Mouse (Mus musculus): ENCODE results near the gene Cep112. TPM values are rescaled to one million over a fixed set of nuclear protein-coding genes. Genes with fewer than 3 reads are reported as not detected.

Cep112 gene
- polyA plus RNA-seq, 1 experiment = 0.43 TPM

DNA sequence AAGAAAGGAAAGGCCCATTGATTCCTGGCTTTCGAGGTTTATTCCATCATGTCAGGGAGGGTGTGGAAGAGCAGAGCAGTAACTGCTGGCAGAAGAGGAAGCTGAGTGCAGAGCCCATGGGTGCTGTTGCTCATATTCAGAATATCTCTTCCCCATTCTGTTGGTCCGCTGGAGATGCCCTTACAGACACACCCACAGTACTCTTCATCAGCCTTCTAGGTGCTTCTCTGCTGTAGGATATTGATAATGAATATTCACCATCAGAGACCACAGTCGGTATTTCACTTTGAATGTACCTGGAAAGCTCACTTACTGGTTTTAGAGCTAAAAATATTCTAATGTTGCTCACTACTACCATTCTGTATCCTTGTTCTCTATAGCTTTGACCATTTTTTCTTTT lies 109.0 kb downstream of the Cep112 start:
- Histone ChIP-seq H3K4me3 (no peak overlapping the region), H3ac (ENCODE audit: control insufficient read depth, insufficient read length) (no peak overlapping the region), H3K79me2 (ENCODE audit: control insufficient read depth, insufficient read depth) (no peaks in the 10 kb centered on the region), H3K4me2 (ENCODE audit: low read depth) (no peak overlapping the region), H3K27me3 (ENCODE audit: control insufficient read depth, insufficient read depth, insufficient read length) (no peaks in the 10 kb centered on the region), H3K36me3 (ENCODE audit: control insufficient read depth, insufficient read depth) (no peaks in the 10 kb centered on the region)
- TF ChIP-seq E2F4 (IDR thresholded peaks at IDR 0.05; ENCODE audit: insufficient read depth) = no peak
- no peak for TF ChIP-seq CEBPB (IDR thresholded peaks at IDR 0.05; ENCODE audit: insufficient read depth, poor library complexity, severe bottlenecking)
- TF ChIP-seq POLR2A (IDR thresholded peaks at IDR 0.05; ENCODE audit: insufficient read length, low read depth) = no peak
- TF ChIP-seq REST (IDR thresholded peaks at IDR 0.05; ENCODE audit: insufficient read depth, insufficient read length) = no peak

GRCm38 (mm10) chr11:108552997-108553622 lies 128.1 kb downstream of the Cep112 start:
- TF ChIP-seq POLR2AphosphoS2 (IDR thresholded peaks at IDR 0.05; ENCODE audit: insufficient read length, low read depth) = no peak
- TF ChIP-seq TCF12 (IDR thresholded peaks at IDR 0.05; ENCODE audit: insufficient read depth, poor library complexity, severe bottlenecking) = no peak
- no peak for TF ChIP-seq POLR2A (IDR thresholded peaks at IDR 0.05; ENCODE audit: insufficient read length, low read depth)
- no peak for TF ChIP-seq MAX (IDR thresholded peaks at IDR 0.05; ENCODE audit: low read depth)
- TF ChIP-seq E2F4 (IDR thresholded peaks at IDR 0.05; ENCODE audit: insufficient read depth) = no peak
- TF ChIP-seq MYOG (IDR thresholded peaks at IDR 0.05; ENCODE audit: control insufficient read depth in 1 of 3, insufficient read depth in 1 of 3, insufficient read length in 2 of 3, low read depth in 2 of 3) = no peak
- TF ChIP-seq USF1 (IDR thresholded peaks at IDR 0.05; ENCODE audit: low read depth) = no peak
- no peak for TF ChIP-seq REST (IDR thresholded peaks at IDR 0.05; ENCODE audit: insufficient read depth, insufficient read length)
- TF ChIP-seq MYOD1 (IDR thresholded peaks at IDR 0.05; ENCODE audit: control insufficient read depth in 1 of 3, insufficient read length in 2 of 3, low read depth in 2 of 3) = no peak
- no peak for TF ChIP-seq CEBPB (IDR thresholded peaks at IDR 0.05; ENCODE audit: insufficient read depth, poor library complexity, severe bottlenecking)
- TF ChIP-seq TCF3 (IDR thresholded peaks at IDR 0.05; ENCODE audit: insufficient read length, low read depth) = no peak
- no peak for TF ChIP-seq SRF (IDR thresholded peaks at IDR 0.05; ENCODE audit: control insufficient read depth, insufficient read length, low read depth)
- Histone ChIP-seq H3K4me3 (no peak overlapping the region), H3ac (ENCODE audit: control insufficient read depth, insufficient read length) (no peak overlapping the region), H3K27me3 (ENCODE audit: control insufficient read depth, insufficient read depth, insufficient read length) (no peaks in the 10 kb centered on the region), H3K4me2 (ENCODE audit: low read depth) (no peak overlapping the region), H3K79me2 (ENCODE audit: control insufficient read depth, insufficient read depth) (no peaks in the 10 kb centered on the region), H3K36me3 (ENCODE audit: control insufficient read depth, insufficient read depth) (no peaks in the 10 kb centered on the region)

GRCm38 (mm10) chr11:108553881-108554280 lies 128.9 kb downstream of the Cep112 start:
- Histone ChIP-seq H3K79me2 (ENCODE audit: control insufficient read depth, insufficient read depth) (no peaks in the 10 kb centered on the region), H3K36me3 (ENCODE audit: control insufficient read depth, insufficient read depth) (no peaks in the 10 kb centered on the region), H3K4me2 (ENCODE audit: low read depth) (no peak overlapping the region), H3K4me3 (no peak overlapping the region), H3K27me3 (ENCODE audit: control insufficient read depth, insufficient read depth, insufficient read length) (no peaks in the 10 kb centered on the region), H3ac (ENCODE audit: control insufficient read depth, insufficient read length) (no peak overlapping the region)
- TF ChIP-seq SRF (IDR thresholded peaks at IDR 0.05; ENCODE audit: control insufficient read depth, insufficient read length, low read depth) = no peak
- TF ChIP-seq MAX (IDR thresholded peaks at IDR 0.05; ENCODE audit: low read depth) = no peak
- no peak for TF ChIP-seq MYOD1 (IDR thresholded peaks at IDR 0.05; ENCODE audit: control insufficient read depth in 1 of 3, insufficient read length in 2 of 3, low read depth in 2 of 3)
- TF ChIP-seq TCF3 (IDR thresholded peaks at IDR 0.05; ENCODE audit: insufficient read length, low read depth) = no peak
- TF ChIP-seq USF1 (IDR thresholded peaks at IDR 0.05; ENCODE audit: low read depth) = no peak
- no peak for TF ChIP-seq CEBPB (IDR thresholded peaks at IDR 0.05; ENCODE audit: insufficient read depth, poor library complexity, severe bottlenecking)
- TF ChIP-seq MYOG (IDR thresholded peaks at IDR 0.05; ENCODE audit: control insufficient read depth in 1 of 3, insufficient read depth in 1 of 3, insufficient read length in 2 of 3, low read depth in 2 of 3) = no peak
- no peak for TF ChIP-seq POLR2A (IDR thresholded peaks at IDR 0.05; ENCODE audit: insufficient read length, low read depth)
- TF ChIP-seq TCF12 (IDR thresholded peaks at IDR 0.05; ENCODE audit: insufficient read depth, poor library complexity, severe bottlenecking) = no peak
- no peak for TF ChIP-seq E2F4 (IDR thresholded peaks at IDR 0.05; ENCODE audit: insufficient read depth)
- TF ChIP-seq REST (IDR thresholded peaks at IDR 0.05; ENCODE audit: insufficient read depth, insufficient read length) = no peak
- no peak for TF ChIP-seq POLR2AphosphoS2 (IDR thresholded peaks at IDR 0.05; ENCODE audit: insufficient read length, low read depth)

DNA sequence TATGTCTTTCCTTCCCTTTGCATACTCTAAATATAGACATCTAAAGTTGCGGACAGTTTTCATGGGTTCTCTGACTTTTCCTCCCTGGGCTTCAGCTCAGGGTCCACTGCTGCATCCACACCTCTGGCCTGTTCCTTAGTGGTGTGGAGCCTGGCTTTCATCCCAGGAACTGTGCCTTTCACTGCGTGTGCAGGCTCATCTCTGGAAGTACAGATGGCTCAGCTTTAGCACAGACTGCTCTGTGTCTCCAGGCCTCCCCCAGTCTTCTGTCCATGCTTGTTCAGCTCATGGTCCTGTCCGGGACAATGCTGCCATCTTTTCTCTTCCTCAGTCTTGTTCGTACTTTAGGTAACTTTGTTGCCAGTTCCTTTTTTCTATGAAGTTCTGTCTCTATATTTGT lies 133.6 kb downstream of the Cep112 start:
- Histone ChIP-seq H3K79me2 (ENCODE audit: control insufficient read depth, insufficient read depth) (no peaks in the 10 kb centered on the region), H3K4me2 (ENCODE audit: low read depth) (no peak overlapping the region)

More for the DNA sequence above, 133.6 kb downstream of the Cep112 start:
- Histone ChIP-seq H3K36me3 (ENCODE audit: control insufficient read depth, insufficient read depth) (no peaks in the 10 kb centered on the region), H3K27me3 (ENCODE audit: control insufficient read depth, insufficient read depth, insufficient read length) (no peaks in the 10 kb centered on the region), H3ac (ENCODE audit: control insufficient read depth, insufficient read length) (no peak overlapping the region), H3K4me3 (no peak overlapping the region)
- TF ChIP-seq POLR2AphosphoS2 (IDR thresholded peaks at IDR 0.05; ENCODE audit: insufficient read length, low read depth) = no peak
- TF ChIP-seq E2F4 (IDR thresholded peaks at IDR 0.05; ENCODE audit: insufficient read depth) = no peak
- no peak for TF ChIP-seq REST (IDR thresholded peaks at IDR 0.05; ENCODE audit: insufficient read depth, insufficient read length)
- no peak for TF ChIP-seq USF1 (IDR thresholded peaks at IDR 0.05; ENCODE audit: low read depth)
- TF ChIP-seq SRF (IDR thresholded peaks at IDR 0.05; ENCODE audit: control insufficient read depth, insufficient read length, low read depth) = no peak
- no peak for TF ChIP-seq POLR2A (IDR thresholded peaks at IDR 0.05; ENCODE audit: insufficient read length, low read depth)
- TF ChIP-seq MYOD1 (IDR thresholded peaks at IDR 0.05; ENCODE audit: control insufficient read depth in 1 of 3, insufficient read length in 2 of 3, low read depth in 2 of 3) = no peak
- TF ChIP-seq MYOG (IDR thresholded peaks at IDR 0.05; ENCODE audit: control insufficient read depth in 1 of 3, insufficient read depth in 1 of 3, insufficient read length in 2 of 3, low read depth in 2 of 3) = no peak
- no peak for TF ChIP-seq CEBPB (IDR thresholded peaks at IDR 0.05; ENCODE audit: insufficient read depth, poor library complexity, severe bottlenecking)
- TF ChIP-seq MAX (IDR thresholded peaks at IDR 0.05; ENCODE audit: low read depth) = no peak
- TF ChIP-seq TCF12 (IDR thresholded peaks at IDR 0.05; ENCODE audit: insufficient read depth, poor library complexity, severe bottlenecking) = no peak
- no peak for TF ChIP-seq TCF3 (IDR thresholded peaks at IDR 0.05; ENCODE audit: insufficient read length, low read depth)
